Mouse (Mus musculus) heart, postnatal 14 days (tissue): Measurements from ENCODE around the gene Asic2. TPM values are rescaled to one million over a fixed set of nuclear protein-coding genes. Genes with fewer than 3 reads are reported as not detected.

Experiments
- DNase-seq, 2 experiments: peaks; one replicate each; pipeline ENCODE4 v3.0.0; 2021 to 2022
- intact Hi-C: fragments of 180-260 bp; cut with DNase I; formaldehyde crosslinking; loops from one replicate; pipeline ENCODE4 v1.15.1; 2025
- total RNA-seq, 2 experiments: library from RNA; stranded (reverse); gene quantifications; 2 replicates each; pipeline ENCODE4 v1.2.3; 2021

The Asic2 gene
- total RNA-seq, 2 experiments from 2014 or later, result not detected

- intact Hi-C loops, result no loop called here
- DNase-seq, result peak; percentile 3 to 16
Measured at GRCm38 (mm10) chr11:81153161-81153840, 815.0 kb downstream of the Asic2 start.

- intact Hi-C loops, result no loop called here
- peak; percentile 3 for DNase-seq
Measured at GRCm38 (mm10) chr11:81152460-81153160, 815.6 kb downstream of the Asic2 start.

DNA sequence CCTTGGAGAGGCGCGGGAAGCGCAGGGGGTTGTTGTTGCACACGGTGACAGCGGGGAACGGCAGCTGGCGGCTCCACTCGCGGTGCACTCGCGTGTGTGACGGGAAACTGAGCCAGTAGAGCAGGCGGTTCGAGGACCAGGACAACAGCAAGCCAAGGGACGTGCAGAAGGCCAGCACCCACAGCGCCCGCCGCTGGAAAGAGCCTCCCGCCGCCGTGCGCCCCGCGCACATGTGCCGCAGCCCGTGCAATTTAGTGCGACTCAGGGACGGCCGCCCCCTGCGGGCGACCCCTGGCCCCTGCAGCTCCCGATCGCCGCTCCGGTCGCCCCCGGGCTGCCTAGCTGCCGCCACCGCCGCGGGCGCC lies 816.3 kb downstream of the Asic2 start:
- peak; percentile 11 to 21 for DNase-seq
- intact Hi-C loops, result no loop called here

DNA sequence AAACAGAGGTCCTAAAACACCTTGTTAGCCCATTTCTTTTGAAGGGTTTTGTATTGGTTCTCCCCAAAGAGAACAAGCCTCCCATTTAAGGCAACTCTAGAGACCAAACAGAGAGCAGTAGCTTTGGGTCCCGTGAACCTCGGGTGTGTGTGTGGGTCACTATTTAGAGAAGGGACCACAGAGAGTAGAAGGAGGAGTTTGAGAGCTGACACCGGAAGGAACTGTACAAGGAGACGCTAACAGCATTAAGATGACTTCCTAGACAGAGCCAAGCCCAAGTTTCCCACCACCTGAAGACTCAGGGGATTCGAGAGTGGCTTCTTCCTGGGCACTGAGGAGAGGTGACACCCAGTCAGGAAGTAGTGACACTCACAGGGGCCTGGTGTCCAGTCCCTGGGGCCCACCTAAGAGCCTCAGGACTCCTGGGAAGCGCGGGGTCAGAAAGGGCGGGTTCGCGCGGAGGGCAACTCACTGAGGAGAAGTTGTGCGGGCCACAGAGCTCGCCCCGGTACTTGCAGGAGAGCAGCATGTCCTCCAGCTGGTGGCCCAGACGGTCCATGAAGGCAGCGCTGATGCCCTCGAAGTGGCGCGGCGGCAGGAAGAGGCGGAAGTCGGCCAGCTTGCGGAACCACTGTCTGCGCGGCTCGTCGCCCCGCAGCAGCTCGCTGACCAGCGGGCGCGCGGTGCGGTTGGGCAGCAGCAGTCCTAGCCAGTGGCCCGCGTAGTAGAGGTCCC lies 816.8 kb downstream of the Asic2 start:
- DNase-seq, result peak in 1 of 2 experiments; percentile 1
- intact Hi-C loops, result no loop called here

DNA sequence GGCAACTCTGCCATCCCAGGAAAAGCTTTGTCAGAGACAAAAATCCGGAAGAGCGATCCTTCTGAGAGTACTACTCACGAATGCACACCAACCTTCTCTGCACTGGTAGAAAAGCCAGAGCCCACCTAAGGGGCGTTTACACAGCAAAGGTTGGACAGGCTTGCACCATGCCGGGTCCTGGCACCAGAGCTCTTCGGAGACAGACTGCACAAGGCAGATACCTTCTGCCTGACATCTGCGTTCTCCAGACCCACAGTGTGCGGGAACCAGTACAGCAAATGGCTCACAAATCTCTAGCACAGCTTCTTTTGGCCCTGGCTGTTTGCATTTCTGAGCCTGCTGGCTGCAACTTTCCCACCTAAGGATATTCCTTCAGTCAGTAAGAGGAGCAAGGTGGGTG lies 817.6 kb downstream of the Asic2 start:
- DNase-seq, result no peak
- intact Hi-C loops, result no loop called here

- no peak for DNase-seq
- intact Hi-C loops, result no loop called here
Measured at GRCm38 (mm10) chr11:81148423-81148822, 819.8 kb downstream of the Asic2 start.

GRCm38 (mm10) chr11:81146574-81147157 lies 821.6 kb downstream of the Asic2 start:
- intact Hi-C loops, result no loop called here
- no peak for DNase-seq

- no peak for DNase-seq
- intact Hi-C loops, result no loop called here
Measured at GRCm38 (mm10) chr11:81135141-81135540, 833.1 kb downstream of the Asic2 start.

GRCm38 (mm10) chr11:81133950-81134349 lies 834.3 kb downstream of the Asic2 start:
- DNase-seq, result no peak
- intact Hi-C loops, result no loop called here

- intact Hi-C loops, result no loop called here
- DNase-seq, result no peak
Measured at GRCm38 (mm10) chr11:81132669-81133068, 835.6 kb downstream of the Asic2 start.

DNA sequence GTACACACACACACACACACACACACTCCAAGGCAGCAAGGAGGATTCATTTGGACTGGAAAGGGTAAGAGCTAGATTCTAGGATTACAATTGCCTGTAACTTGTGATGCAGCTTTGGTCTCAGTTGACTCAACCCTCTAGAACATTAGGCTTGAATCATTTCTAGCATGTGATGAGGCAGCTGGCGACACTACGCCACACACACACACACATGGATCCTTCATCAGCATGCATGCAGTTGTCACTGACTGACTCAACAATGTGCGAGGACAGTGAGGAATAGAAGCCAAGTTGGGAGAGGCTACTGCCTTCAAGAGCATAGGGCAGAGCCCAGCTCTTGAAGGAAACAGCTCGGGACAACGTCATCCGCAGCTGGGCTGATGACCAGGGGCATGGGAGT lies 843.9 kb downstream of the Asic2 start:
- no peak for DNase-seq
- intact Hi-C loops, result no loop called here

- intact Hi-C loops, result no loop called here
- DNase-seq, result no peak
Measured at GRCm38 (mm10) chr11:81120024-81120576, 848.2 kb downstream of the Asic2 start.

- DNase-seq, result no peak
- intact Hi-C loops, result no loop called here
Measured at GRCm38 (mm10) chr11:81118055-81118454, 850.2 kb downstream of the Asic2 start.

DNA sequence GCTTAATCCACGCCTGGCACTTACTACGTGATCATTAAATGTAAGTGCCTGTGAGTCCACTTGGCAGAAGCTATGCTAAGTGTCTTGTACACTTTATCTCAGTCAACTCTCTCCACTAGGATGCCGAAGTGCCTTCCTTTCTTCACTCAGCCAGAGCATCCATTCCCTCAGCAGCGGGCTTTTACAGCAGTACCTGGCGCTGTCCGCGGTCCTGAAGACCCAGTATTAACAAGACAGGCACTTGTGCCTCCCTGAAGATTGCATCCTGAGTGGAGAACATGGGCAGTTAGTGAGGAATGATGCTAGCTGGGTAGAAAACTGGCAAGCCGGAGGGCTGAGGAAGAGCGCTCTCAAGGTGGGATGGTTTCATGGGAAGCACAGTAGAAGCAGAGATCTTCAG lies 852.6 kb downstream of the Asic2 start:
- DNase-seq, result peak; percentile 64 to 73
- intact Hi-C loops, result no loop called here

DNA sequence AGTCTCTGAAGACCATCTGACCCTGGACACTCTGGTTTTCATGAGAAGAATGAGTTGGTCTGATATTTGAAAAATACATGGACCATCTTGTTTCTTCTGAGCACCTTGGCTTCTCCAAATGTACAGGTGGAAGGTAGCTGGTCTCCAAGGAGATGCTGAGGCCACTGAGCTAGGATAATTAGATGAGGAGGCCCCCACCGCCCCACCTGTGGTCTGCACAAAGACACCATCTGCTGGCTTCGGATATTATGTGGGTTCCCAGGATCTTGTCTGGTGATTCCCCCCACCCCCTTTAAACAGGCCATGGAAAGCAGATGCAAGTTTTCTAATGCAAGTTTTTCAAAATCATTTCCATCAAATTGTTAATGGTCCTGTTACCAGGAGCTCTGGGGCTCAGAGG lies 856.6 kb downstream of the Asic2 start:
- intact Hi-C loops, result no loop called here
- DNase-seq, result no peak

- intact Hi-C loops, result no loop called here
- no peak for DNase-seq
Measured at GRCm38 (mm10) chr11:81110049-81110448, 858.2 kb downstream of the Asic2 start.

DNA sequence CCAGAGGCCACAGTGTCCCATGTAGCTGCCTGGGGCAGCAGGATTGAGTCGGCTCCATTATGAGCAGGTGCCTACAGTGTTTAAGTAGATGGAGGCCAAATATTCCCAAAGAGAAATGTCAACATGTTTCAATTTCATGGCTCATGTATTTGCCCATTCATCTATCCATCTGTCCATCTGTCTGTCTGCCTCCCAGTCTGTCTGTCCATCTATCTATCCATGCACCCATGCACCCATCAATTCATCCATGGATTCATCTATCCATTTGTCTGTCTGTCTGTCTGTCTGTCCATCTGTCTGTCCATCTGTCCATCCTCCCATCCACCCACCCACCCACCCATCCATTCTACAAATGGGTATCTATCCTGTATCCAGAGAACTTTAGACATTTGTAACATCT lies 861.3 kb downstream of the Asic2 start:
- intact Hi-C loops, result no loop called here
- DNase-seq, result no peak

DNA sequence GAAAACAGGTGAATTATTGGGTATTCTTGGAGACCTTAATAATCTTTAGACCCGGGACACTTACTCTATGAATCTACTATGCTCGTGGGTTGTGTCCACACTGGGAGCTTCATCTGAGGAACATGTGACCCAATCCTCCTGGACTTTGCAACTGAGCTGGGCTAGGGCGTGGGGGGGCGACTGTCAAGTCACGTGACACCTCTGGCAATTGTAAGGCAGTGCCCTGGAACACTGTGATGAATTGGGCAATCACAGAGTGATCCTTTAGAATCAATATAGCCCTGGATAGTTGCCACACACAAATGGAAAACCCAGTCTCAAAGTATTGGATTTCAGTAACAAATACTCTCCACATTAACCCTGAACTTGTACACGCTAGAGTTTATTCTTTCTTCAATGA lies 867.4 kb downstream of the Asic2 start:
- intact Hi-C loops, result no loop called here
- no peak for DNase-seq

DNA sequence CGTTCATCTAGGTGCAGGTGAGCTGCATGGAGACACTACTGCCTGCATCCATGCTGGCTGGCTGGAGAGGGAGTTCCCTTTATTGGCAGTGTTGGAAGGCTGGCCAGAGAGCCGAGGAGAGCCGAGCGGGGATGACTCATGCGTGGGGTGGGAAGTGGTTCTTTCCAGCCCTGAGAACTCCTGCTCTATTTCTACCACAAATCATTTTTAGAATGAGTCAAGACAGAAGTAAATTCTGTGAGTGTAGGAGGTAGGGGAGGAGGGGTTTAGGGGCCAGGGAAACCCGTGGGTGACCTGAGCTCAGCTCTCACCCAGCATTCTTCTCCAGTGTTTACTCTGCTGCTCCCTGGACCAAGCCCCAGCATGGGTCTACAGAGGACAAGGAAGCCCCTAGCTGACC lies 872.2 kb downstream of the Asic2 start:
- DNase-seq, result peak in 1 of 2 experiments; percentile 15
- intact Hi-C loops, result no loop called here

- intact Hi-C loops, result no loop called here
- no peak for DNase-seq
Measured at GRCm38 (mm10) chr11:81094581-81094980, 873.7 kb downstream of the Asic2 start.

DNA sequence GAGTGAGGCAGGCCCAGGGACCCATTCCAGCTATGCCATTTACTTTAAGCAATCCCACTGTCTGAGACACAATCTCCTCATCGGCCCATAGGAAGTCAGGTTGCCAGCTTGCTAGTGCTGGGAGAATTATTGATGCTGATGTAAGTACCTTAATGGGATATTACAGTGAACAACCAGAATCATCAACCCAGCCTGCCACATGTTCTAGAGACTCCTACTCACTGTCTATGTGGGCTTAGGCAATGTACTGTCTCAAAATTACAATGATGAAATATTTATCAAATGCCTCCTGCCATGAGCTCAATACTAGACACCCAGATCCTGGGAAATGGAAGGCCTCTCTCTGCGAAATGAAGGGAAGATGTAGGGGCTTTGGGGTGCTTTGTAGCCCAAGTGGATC lies 876.1 kb downstream of the Asic2 start:
- DNase-seq, result no peak
- intact Hi-C loops, result no loop called here
